Mouse (Mus musculus): ENCODE measurements around the gene Ttc7b.
A peak's percentile ranks its signal among the peaks of the same experiment; 100 is the strongest.

The Ttc7b gene

GRCm38 (mm10) chr12:100294457-100294856 lies 226.2 kb downstream of the Ttc7b start:
- no peak for DNase-seq

GRCm38 (mm10) chr12:100293956-100294355 lies 226.7 kb downstream of the Ttc7b start:
- peak; percentile 56 to 62 for DNase-seq

DNA sequence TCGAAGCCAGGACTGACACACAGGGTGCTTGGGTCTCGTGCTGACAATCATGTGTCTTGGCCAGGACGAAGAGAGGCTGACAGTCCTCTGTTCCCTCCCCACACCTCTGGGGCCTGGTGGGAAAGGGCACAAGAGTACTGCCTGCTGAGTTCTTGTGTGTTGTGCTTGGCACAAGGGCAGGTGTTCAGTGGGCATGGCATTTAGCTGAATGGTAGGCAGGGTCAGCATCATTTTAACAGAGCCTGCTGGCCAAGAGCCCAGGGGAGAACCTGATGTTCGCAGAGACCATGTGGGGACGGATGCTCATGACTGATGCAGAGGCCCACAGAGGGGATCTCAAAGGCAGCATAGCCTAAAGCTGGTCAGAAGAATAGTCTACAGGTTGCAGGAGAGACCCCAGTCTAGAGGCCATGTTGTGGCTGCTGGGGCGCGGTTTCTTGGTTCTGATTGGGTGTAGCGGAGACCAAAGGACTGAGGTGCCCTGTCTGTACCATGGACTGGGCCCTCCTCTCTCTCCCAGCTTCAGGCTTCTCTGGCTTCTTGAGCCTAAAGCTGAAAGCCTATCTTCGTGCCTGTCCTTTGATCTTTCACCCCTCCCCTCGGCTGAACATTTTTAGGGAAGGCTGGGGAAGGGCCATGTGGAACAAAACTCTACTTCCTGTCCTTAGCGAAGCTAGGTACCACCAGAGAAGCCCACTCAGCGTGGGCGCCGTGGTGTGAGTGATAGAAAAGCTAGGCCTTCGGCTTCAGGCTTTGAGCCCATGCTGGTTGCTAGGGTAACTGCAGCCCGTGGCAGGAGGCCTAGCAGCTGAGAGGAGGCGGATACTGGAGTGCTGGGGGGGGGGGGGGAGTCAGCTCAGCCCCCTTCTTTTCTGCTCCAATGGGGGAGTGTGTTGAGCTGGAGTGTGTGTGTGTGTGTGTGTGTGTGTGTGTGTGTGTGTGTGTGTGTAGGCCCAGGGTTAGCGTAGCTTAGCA lies 229.6 kb downstream of the Ttc7b start:
- peak; percentile 23 to 33 for DNase-seq

- peak; percentile 29 to 31 for DNase-seq
These were observed 230.5 kb downstream of the Ttc7b start for GRCm38 (mm10) chr12:100290178-100290531.

- DNase-seq, result peak; percentile 87 to 92
These were observed 231.1 kb downstream of the Ttc7b start for GRCm38 (mm10) chr12:100289267-100290177.

DNA sequence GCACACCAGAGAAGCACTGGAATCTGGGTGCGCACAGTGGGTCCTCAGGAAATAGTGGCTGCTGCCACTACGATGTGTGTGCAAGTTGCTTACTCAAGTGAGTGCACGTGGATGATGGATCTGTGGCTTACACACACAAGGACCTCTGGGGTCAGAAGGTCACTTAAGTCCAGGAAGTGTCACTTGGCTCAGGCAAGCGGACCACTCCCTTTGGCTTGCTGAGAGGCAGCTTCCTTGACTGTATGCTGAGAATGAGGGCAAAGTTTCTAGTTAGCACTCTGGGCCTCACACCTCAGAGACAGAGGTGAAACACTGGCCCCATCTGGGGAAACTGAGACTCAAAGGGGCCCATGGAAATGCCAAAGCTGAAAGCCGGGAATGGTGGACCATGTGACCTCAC lies 232.6 kb downstream of the Ttc7b start:
- DNase-seq, result peak; percentile 62 to 66

GRCm38 (mm10) chr12:100287565-100287964 lies 233.1 kb downstream of the Ttc7b start:
- DNase-seq, result no peak

DNA sequence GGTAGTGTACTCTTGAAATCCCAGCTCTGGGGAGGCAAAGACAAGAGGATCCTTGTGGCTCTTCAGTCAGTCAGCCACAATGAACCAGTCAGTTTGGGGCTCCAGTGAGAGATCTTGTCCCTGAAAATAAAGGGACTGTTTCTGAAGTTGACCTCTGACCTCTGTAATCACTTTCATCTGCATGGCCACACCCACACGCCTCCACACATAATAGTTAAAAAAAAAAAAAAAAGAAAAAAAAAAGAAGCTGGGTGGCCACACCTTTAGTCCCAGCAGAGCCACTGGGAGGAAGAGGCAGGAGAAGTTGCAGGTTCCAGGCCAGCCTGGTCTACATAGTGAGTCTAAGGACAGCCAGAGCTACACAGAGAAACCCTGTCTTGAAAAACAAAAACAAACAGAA lies 237.3 kb downstream of the Ttc7b start:
- DNase-seq, result no peak

- peak in 1 of 2 experiments; percentile 35 for DNase-seq
These were observed 238.4 kb downstream of the Ttc7b start for GRCm38 (mm10) chr12:100282025-100282885.

DNA sequence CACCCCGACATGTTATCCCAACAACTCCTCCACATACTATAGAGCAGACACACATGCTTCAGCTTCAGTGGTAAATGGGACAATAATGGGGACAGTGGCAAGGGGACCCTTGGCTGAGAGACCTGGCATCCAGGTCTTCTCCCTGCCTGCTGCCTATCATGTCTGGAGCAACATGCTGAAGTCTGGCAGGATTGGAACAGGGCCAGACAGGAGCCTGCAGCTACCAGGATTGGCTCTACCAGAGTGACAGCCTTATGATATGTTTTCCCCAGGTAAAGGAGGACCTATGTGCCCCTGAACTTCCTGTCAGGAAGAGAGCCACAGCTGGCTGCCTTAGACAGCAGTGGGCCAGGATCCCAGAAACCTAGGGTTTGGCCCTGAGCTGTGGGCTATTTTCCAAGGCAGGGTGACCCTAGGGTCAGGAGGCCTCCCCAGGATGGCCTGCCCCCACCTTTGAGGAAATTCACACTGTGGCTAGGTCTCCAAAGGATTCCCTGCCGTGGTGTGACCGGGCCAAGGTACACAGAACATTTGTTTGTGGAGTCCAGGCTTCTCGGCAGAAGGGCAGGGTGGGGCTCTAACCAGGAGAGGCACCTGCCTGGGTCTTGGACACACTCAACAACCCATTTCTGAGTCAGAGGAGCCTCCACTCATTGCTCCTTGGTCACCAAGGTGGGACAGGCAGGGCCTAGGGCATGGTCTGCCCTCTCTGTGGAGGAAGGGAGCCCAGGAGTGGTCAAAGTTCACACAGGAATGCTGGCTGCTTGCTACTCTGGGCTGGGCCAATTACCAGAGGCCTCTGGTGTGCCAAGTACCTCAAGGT lies 239.4 kb downstream of the Ttc7b start:
- peak; percentile 89 to 90 for DNase-seq

DNA sequence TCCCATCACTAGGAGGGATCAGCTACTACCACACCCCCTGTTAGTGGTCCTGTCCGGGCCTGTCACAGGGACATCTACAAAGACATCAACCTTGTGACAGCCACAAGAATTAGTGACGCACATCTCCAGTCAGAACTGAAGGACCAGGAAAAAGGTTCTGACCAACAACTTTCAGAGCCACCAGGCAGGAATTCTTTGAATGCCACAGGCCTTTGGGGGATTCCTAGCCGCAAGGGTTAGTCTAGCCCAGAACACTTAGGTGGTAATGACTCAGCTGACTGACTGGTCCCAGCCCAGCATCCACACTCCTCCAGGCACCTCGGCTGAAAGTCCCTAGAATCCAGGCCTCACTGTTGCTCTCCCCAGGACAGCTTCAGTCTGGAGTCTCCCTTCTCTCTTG lies 240.7 kb downstream of the Ttc7b start:
- no peak for DNase-seq

GRCm38 (mm10) chr12:100278358-100278757 lies 242.3 kb downstream of the Ttc7b start:
- DNase-seq, result no peak

GRCm38 (mm10) chr12:100277534-100277905 lies 243.1 kb downstream of the Ttc7b start:
- no peak for DNase-seq

DNA sequence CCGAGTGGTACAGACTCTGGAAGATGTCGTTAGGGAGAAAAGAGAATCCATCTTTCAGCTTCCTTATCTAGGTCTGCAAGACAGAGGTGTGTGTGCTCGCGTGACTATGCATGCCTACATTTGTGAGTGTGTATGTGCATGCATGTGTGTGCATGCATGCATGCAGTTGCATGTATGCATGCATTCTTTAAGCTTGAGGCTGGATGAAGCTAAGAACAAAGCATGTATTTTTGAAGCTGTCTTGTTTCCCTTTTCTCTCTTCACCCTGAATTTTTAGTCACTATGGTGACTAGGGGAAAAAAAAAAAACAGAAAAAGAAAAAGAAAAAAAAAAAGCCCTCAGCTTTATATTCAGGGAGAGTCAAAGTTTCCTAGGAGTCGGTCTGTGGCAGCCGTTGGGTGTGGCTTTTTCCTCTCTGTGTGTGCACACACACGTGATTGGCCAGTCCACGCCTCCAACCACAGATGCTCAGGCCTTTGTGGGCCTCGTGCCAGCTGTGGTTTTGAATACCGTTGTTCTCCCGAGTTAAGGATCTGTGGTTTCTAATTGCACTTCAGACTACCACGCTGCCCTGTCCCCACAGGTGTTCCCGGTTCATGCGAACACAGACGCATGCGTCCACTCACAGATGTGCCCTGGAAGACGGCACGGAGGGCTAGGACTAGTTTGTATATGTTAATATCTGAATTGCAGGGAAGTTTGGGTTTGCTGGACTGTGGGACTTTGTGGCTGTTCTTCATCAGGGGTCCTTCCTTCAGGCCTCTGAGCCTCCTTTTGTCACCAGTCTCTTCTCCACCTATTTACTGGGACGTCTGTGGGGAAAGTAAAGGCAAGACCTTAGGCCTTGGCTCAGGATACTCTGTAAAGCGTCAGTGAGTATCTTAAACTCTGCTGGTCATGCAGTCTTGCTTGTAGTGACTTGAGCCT lies 243.8 kb downstream of the Ttc7b start:
- peak; percentile 83 to 86 for DNase-seq

DNA sequence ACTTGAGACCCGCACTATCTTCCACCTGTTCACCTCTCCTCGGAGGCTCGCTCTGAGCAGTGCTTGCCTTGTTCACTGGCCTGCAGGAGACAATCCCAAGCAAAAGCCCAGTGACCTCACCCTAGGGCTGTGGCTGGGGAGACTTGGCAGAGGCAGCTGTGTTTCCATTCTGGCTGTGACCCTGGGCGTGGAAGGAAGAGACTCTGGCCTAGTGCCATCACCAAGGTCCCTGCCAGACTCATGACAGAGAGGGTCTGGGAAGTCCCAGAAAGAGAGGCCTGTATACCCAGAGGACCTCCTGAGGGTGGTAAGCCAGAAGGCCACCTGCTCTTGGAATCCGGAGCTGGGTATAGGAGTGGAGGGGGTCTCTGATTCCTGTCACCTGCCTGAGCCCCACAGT lies 244.8 kb downstream of the Ttc7b start:
- DNase-seq, result peak; percentile 86 to 90

GRCm38 (mm10) chr12:100273033-100273432 lies 247.6 kb downstream of the Ttc7b start:
- DNase-seq, result no peak

DNA sequence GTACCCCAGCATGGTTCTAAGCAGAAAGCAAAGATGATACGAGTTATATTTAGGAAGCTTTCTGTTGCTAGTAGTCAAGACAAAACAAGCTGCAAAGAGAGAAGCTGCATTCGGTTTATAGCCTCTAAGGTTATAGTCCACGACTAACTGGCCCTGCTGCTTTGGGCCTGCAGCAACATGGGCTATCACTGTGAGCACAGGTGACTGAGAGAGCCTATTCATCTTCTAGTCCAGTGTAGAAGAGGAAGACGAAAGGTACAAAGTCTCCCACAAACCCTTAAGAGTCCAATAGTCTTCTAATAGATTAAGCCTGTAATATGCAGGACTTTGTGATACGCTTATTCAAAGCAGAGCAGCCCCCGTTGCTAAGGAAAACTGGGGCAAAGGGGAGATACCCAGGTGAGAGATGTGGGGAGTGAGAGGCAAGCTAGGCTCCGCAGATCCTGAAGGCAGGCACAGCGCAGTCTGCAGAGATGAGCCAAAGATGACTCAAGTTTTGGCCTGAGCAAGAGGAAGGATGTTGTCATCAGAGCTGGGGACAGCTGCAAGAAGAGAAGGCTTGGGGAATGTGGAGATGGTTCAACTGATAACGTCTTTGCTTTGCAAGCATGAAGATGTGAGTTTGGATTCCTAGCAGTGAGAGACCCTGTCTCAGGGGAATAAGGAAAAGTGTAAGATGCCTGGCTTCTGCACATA lies 250.5 kb downstream of the Ttc7b start:
- DNase-seq, result peak; percentile 22 to 42

GRCm38 (mm10) chr12:100268011-100268410 lies 252.6 kb downstream of the Ttc7b start:
- peak; percentile 50 to 82 for DNase-seq

- no peak for DNase-seq
These were observed 254.9 kb downstream of the Ttc7b start for GRCm38 (mm10) chr12:100265546-100266309.
